ENCODE assay signal across 12 mouse cellular contexts in genomic region chr4:62605856-62606541, GRCm38 (mm10). TPM values are rescaled to one million over a fixed set of nuclear protein-coding genes. Genes with fewer than 3 reads are reported as not detected.
DNase-seq lines count a peak whose midpoint lies in the region; ATAC-seq and TF ChIP-seq lines count a peak whose summit lies in the region.
"Had no signal": no experiment of that assay in that cellular context is flagged by ENCODE, and none has a peak within 500 bp of the region (broad histone marks: within the 10 kb centered on the region; RNA-seq: fewer than 3 reads in every experiment).

No protein-coding gene starts in this region.

- H3K27me3 ChIP-seq in heart, postnatal 0 days (ENCODE audit: control insufficient read depth, insufficient read depth, low read length) = peaks cover 6% of the 10 kb centered on the region; the same call in 1 of the 2 replicates
- H3K27me3 ChIP-seq in heart, embryonic 11.5 days (ENCODE audit: control insufficient read depth, insufficient read depth, low read length) = peaks cover 59% of the 10 kb centered on the region
- H3K27me3 ChIP-seq in testis, adult 2 months (ENCODE audit: control insufficient read depth, insufficient read depth, low read length) = no peaks in the 10 kb centered on the region
- no peaks in the 10 kb centered on the region for H3K27me3 ChIP-seq in hindbrain, embryonic 13.5 days

- H3K9ac ChIP-seq in heart, postnatal 0 days (replicated peaks; ENCODE audit: low read depth, low read length) = no peak overlapping the region
- H3K9ac ChIP-seq in heart, embryonic 11.5 days (ENCODE audit: low read depth, low read length) = no peak overlapping the region
- no peak overlapping the region for H3K9ac ChIP-seq in hindbrain, embryonic 13.5 days

- H3K4me2 ChIP-seq in heart, postnatal 0 days (ENCODE audit: low read depth, low read length) = no peak overlapping the region
- no peak overlapping the region for H3K4me2 ChIP-seq in heart, embryonic 11.5 days
- H3K4me2 ChIP-seq in hindbrain, embryonic 13.5 days = no peak overlapping the region

- no peak for TF ChIP-seq CTCF in heart, postnatal 0 days (IDR thresholded peaks at IDR 0.05; ENCODE audit: low read depth)
- no peak for TF ChIP-seq CTCF in testis, adult 2 months (IDR thresholded peaks at IDR 0.05; ENCODE audit: control insufficient read depth, insufficient read depth, insufficient replicate concordance, low read depth, low read length)

- TF ChIP-seq EP300 in heart, postnatal 0 days (IDR thresholded peaks at IDR 0.05; ENCODE audit: low read depth) = no peak

- no peak for TF ChIP-seq POLR2A in testis, adult 2 months (IDR thresholded peaks at IDR 0.05; ENCODE audit: control insufficient read depth, low read depth, low read length)

- H3K27ac ChIP-seq in heart, postnatal 0 days (ENCODE audit: low read depth) = peak overlapping the region; percentile 22
- no peak overlapping the region for H3K27ac ChIP-seq in heart, embryonic 11.5 days (ENCODE audit: low read depth, low read length)
- H3K27ac ChIP-seq in testis, adult 2 months (ENCODE audit: control insufficient read depth, insufficient read depth, low read depth, low read length) = peak overlapping the region; percentile 64
- H3K27ac ChIP-seq in hindbrain, embryonic 13.5 days = peak overlapping the region; percentile 76
- H3K27ac ChIP-seq: kidney, postnatal 0 days had no signal

- H3K4me1 ChIP-seq in heart, postnatal 0 days (ENCODE audit: control insufficient read depth, insufficient read depth) = peaks cover 25% of the 10 kb centered on the region
- peaks cover 17% of the 10 kb centered on the region for H3K4me1 ChIP-seq in heart, embryonic 11.5 days (ENCODE audit: control insufficient read depth, insufficient read depth, low read length)
- H3K4me1 ChIP-seq in testis, adult 2 months (ENCODE audit: control insufficient read depth, insufficient read depth, low read length) = peaks cover 3% of the 10 kb centered on the region; the same call in 1 of the 2 replicates
- H3K4me1 ChIP-seq in hindbrain, embryonic 13.5 days (replicated peaks) = peaks cover 50% of the 10 kb centered on the region

- DNase-seq in heart, postnatal 0 days (ENCODE audit: low spot score) = no peak
- no peak for DNase-seq in testis, postnatal 10 days (ENCODE audit: low spot score)
- DNase-seq in right cerebral cortex, adult 18-20 months = no peak
- DNase-seq in Muller cell, postnatal 12 days (ENCODE audit: inconsistent ontology term) = no peak
- no peak for DNase-seq in kidney, postnatal 10 days
- DNase-seq: gastrocnemius, postnatal 14 days; thymus, adult 2 months had no signal

- whole genome bisulfite sequencing in heart, postnatal 0 days = 78% methylated on average over 9 of the region's 9 CpGs
- WGBS in heart, embryonic 11.5 days (ENCODE audit: insufficient replicate concordance) = 79% methylated on average over 9 of the region's 9 CpGs
- WGBS in hindbrain, embryonic 13.5 days = 90% methylated on average over 9 of the region's 9 CpGs

- H3K36me3 ChIP-seq in heart, postnatal 0 days (replicated peaks; ENCODE audit: control insufficient read depth, insufficient read depth, low read length) = no peaks in the 10 kb centered on the region
- no peaks in the 10 kb centered on the region for H3K36me3 ChIP-seq in heart, embryonic 11.5 days (ENCODE audit: control insufficient read depth, insufficient read depth, low read length)
- no peaks in the 10 kb centered on the region for H3K36me3 ChIP-seq in testis, adult 2 months (ENCODE audit: control insufficient read depth, insufficient read depth, low read length)
- no peaks in the 10 kb centered on the region for H3K36me3 ChIP-seq in hindbrain, embryonic 13.5 days

- ATAC-seq in heart, postnatal 0 days (ENCODE audit: insufficient read depth, low read depth) = no peak
- ATAC-seq in heart, embryonic 11.5 days (replicated peaks; ENCODE audit: insufficient number of reproducible peaks, low FRiP score, low TSS enrichment) = no peak
- no peak for ATAC-seq in hindbrain, embryonic 13.5 days (ENCODE audit: low FRiP score)

- no peaks in the 10 kb centered on the region for H3K9me3 ChIP-seq in heart, postnatal 0 days (replicated peaks; ENCODE audit: control insufficient read depth, low read length)
- 0 out of 2 replicates have a peak, but pooled peaks cover 2% of the 10 kb centered on the region for H3K9me3 ChIP-seq in heart, embryonic 11.5 days (replicated peaks; ENCODE audit: control insufficient read depth, low read length)
- H3K9me3 ChIP-seq in hindbrain, embryonic 13.5 days = no peaks in the 10 kb centered on the region

- H3K4me3 ChIP-seq in heart, postnatal 0 days (ENCODE audit: low read depth, low read length) = no peak overlapping the region
- no peak overlapping the region for H3K4me3 ChIP-seq in heart, embryonic 11.5 days (ENCODE audit: low read depth, low read length)
- no peak overlapping the region for H3K4me3 ChIP-seq in testis, adult 2 months (ENCODE audit: control insufficient read depth, low read depth, low read length)
- no peak overlapping the region for H3K4me3 ChIP-seq in hindbrain, embryonic 13.5 days
- H3K4me3 ChIP-seq: erythroblast, embryonic 14.5 days had no signal

RNA-seq across cellular contexts. Expression of gene Rgs3, which starts 46.4 kb away (rescaled TPM):
- total RNA-seq in heart, postnatal 0 days (2014; rRNA removed; ENCODE audit: low replicate concordance) = 66.0 and 114 TPM in 2 replicates
- polyA plus RNA-seq in heart, postnatal 0 days (2015; fragmentation: Nextera tagmentation; extraction: Ambion mirVana) = 52.1 and 52.5 TPM in 2 replicates
- 49.8 and 54.3 TPM in 2 replicates for polyA plus RNA-seq in heart, embryonic 11.5 days (2014; fragmentation: Nextera tagmentation; extraction: Ambion mirVana)
- polyA plus RNA-seq in testis, adult 2 months (2012; rRNA removed) = 65.5 and 75.4 TPM in 2 replicates
- 65.3 and 71.0 TPM in 2 replicates for polyA plus RNA-seq in hindbrain, embryonic 13.5 days (2015; fragmentation: Nextera tagmentation; extraction: Ambion mirVana)
